Mouse (Mus musculus): ENCODE data around the gene Gm9573.

Gene Gm9573

DNA sequence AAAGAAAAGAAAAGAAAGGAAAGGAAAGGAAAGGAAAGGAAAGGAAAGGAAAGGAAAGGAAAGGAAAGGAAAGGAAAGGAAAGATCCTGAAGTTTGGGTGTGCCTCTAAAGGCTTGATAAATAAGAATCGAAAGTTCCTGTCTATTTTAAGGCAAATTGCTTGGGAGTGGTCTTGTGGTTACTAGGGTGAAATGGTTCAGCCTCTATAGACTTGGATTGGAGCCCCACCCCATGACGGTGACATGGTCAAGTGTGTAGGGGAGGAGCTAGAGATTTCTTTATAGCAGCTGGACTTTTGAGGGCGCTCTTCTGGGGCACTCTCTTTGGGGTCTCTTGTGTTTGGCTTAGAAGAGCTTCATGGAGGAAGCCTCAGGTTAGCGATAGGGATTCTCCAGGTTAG is 32.7 kb downstream of the Gm9573 start:
- no peak for DNase-seq

GRCm38 (mm10) chr17:35592131-35592530 is 34.3 kb downstream of the Gm9573 start:
- no peak for DNase-seq

DNA sequence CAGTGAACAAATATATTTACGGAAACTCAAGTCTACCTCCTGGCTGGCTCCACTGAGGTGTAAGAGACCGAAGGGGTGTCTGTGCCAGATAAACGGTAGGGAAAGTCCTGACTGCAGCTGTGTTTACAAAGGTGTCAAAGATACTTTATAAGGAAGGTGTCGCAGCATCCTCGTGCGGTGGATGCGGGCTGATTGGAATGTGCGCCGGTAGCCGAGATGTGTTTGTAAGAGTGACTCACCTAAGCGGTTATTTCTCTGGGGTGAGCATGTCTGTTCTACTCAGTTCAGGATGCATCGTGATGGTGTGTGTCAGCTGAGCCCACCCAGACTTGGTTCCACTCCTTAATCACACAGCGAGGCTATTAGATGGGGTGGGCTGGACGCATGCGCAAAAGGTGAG is 34.7 kb downstream of the Gm9573 start:
- no peak for DNase-seq

DNA sequence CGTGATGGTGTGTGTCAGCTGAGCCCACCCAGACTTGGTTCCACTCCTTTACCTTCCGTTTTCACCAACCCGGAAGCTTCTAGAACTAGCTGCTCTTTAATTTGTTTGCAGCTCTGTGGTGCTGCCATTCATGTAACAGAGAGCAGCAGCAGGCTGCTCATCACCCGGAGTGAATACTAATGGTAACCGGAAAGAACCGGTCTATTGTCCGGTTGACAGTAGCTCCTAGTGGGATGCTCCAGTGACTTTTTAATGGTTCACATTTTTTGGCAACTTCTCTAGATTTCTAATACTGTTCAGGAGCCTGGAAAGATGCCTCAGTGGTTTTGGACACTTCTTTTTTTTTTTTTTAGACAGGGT is 35.2 kb downstream of the Gm9573 start:
- DNase-seq = no peak

DNA sequence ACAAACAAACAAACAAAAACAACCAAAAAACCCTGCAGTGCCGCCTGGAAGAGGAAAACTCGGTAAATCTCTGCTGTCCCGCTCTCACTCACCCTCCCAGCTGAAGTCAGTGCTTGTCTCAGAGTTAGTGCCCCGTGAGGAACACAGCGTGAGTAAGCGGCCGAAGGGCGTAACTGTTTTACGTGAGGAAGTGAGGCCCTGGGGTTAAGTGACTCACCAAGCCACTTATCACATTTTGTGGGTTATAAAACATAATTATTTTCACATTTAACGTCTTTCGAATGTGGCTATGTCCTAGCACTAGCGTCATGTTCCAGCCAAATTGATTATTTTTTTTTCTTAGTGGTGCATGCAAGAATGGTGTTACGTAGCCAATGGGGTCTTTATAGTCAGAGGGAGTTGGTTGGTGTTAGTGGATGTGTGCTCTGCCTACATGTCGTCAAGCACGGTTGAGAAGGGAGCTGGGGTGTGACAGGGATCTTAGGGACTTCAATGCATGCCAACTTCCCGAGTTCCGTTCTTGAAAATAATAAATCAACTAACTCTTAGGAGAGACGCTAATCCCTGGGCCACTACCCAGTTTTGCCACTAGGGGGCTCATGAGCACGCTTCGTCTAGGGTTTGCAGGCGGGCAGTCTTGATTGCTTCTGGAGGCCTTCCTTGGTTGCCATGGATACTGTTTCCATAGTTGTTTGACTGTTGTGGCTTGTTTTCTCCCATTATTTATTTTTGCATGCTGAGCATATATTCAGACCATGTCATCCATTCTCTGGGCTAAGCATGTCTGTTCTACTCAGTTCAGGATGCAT is 35.8 kb downstream of the Gm9573 start:
- DNase-seq = peak; percentile 66 to 73

DNA sequence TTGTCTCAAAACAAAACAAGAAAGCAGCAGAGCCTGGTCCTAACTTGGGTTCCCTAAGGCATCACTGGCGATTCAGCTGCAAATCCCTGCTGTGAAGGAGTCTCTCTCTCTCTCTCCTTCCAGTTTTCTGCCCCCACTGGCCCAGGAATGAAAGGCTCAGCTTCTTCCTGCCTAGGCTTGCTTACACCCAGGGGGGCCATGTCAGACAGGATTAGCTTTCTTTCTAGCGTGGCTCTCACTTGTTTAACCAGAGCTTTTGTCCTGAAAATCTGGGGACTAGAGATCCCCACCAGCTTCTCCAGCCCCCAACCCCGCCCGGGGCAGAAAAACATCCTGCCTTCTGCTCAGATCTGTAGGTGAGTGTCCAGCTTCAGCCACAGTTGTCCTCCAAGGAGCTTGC is 38.0 kb downstream of the Gm9573 start:
- DNase-seq = no peak

- DNase-seq = no peak
These were observed 39.1 kb downstream of the Gm9573 start for GRCm38 (mm10) chr17:35587291-35587690.

- peak; percentile 75 to 80 for DNase-seq
These were observed 42.0 kb downstream of the Gm9573 start for GRCm38 (mm10) chr17:35584330-35584937.

- no peak for DNase-seq
These were observed 43.5 kb downstream of the Gm9573 start for GRCm38 (mm10) chr17:35582900-35583299.

- peak; percentile 70 to 79 for DNase-seq
These were observed 48.2 kb downstream of the Gm9573 start for GRCm38 (mm10) chr17:35578211-35578610.

DNA sequence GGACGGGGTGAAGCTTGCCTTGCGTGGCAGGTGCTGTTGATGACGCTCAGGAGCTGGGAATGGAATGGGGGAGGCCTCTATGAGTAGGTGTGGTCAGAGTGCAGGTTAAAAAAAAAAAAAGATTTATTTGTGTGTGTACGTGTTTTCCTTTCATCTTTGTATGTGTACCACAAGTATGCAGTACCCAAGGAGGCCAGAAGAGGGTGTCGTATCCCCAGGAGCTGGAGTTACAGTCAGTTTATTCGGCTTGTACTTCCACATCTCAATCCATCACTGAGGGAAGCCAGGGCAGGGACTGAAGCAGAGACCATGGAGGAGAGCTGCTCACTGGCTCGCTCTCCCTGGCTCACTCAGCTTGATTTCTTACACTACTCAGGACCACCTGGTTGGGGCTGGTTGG is 55.0 kb downstream of the Gm9573 start:
- no peak for DNase-seq

- DNase-seq = no peak
These were observed 55.6 kb downstream of the Gm9573 start for GRCm38 (mm10) chr17:35570836-35571235.

DNA sequence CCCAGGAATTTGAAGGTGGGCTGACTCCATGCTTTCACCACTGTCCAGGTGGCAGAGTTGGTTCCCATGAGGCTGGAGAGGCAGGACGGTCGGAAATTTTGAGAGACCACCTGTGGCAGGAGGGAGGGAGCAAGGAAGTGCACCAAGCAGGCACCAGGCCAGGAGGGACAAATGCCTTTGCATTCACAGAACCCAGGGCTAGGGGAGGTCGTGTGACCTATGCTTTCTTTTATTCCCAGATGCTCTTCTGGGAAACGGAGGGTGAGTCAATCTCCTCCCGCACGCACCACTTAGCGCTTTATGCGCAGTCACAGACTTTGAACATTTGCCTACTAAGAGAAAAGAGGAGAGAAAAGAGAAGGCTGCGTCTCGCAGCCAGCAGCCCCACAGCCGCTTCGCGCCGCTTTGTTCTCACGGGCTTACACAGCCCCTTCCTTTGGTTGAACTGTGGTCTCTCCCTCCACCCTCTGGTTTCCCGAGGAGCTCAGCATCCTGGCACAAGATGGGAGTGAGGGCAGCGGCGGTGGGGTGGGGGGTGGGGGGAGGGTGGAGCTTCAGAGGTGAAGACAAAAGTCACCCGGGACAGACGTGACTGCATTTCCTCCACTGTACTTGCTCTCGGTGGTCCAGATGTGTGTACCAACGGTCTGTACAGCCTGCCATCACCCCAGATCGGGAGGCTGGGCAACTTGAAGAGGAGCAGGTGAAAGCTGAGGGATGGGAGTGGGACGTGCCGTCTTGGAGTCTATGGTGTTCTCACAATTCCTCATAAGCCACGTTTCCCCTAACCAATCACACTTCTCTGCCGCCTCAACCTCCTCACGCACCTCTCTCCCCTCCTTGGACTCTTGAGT is 57.1 kb downstream of the Gm9573 start:
- no peak for DNase-seq

All from cerebellum, adult 18-20 months (tissue).